Mouse (Mus musculus) intestine, embryonic 14.5 days (tissue): ENCODE results near the gene Gnpnat1. TPM values are rescaled to one million over a fixed set of nuclear protein-coding genes. Genes with fewer than 3 reads are reported as not detected.
A peak's percentile ranks its signal among the peaks of the same experiment; 100 is the strongest.

Source experiments
- ATAC-seq: fragments of 200-750 bp; cut with Nextera tagmentation; replicated peaks from 2 replicates; pipeline ENCODE4 v1.8.0; 2017; ENCODE audit warnings: low read depth, moderate number of reproducible peaks, moderate TSS enrichment, moderate library complexity; ENCODE audit not compliant: low FRiP score, low TSS enrichment
- DNase-seq: peaks from one replicate; pipeline ENCODE4 v3.0.0-alpha.2; 2018; ENCODE audit warnings: low spot score
- H3K27ac ChIP-seq: fragments of 300-500 bp; sonication (generic); 2 replicates; pipeline ENCODE4 v1.5.1; 2014; ENCODE audit warnings: low read depth, mild to moderate bottlenecking, control low read depth
- H3K27me3 ChIP-seq: fragments of 300-500 bp; sonication (generic); replicated peaks from 2 replicates; pipeline ENCODE4 v1.6.1; 2014; ENCODE audit warnings: low read length, control low read depth; ENCODE audit not compliant: control insufficient read depth, insufficient read depth
- H3K36me3 ChIP-seq: fragments of 300-500 bp; sonication (generic); 2 replicates; pipeline ENCODE4 v1.6.1; 2014; ENCODE audit warnings: low read length, control low read depth; ENCODE audit not compliant: control insufficient read depth, insufficient read depth
- H3K4me1 ChIP-seq: fragments of 300-500 bp; sonication (generic); replicated peaks from 2 replicates; pipeline ENCODE4 v1.6.1; 2014; ENCODE audit warnings: low read length, control low read depth, mixed read lengths; ENCODE audit not compliant: control insufficient read depth, insufficient read depth
- H3K4me2 ChIP-seq: fragments of 300-500 bp; sonication (generic); 2 replicates; pipeline ENCODE4 v1.6.1; 2014; ENCODE audit warnings: low read length
- H3K4me3 ChIP-seq: fragments of 300-500 bp; sonication (generic); 2 replicates; pipeline ENCODE4 v1.5.1; 2014; ENCODE audit warnings: low read depth, low read length, control low read depth, mixed read lengths
- H3K9ac ChIP-seq: fragments of 300-500 bp; sonication (generic); 2 replicates; pipeline ENCODE4 v1.6.1; 2014; ENCODE audit warnings: mild to moderate bottlenecking, low read length
- H3K9me3 ChIP-seq: fragments of 300-500 bp; sonication (generic); 2 replicates; pipeline ENCODE4 v1.6.1; 2016; ENCODE audit warnings: low read length, control low read depth; ENCODE audit not compliant: control insufficient read depth
- WGBS: fragments of 180-500 bp; shearing (Covaris S2); extraction: QIAGEN DNeasy Blood & Tissue Kit; methylation state at CpG from one replicate; pipeline ENCODE4 v1.1.7; 2014; 5-methylcytosine and 5-hydroxymethylcytosine counted together
- microRNA-seq: library from miRNA; unstranded; fragments of <30 nt; microRNA quantifications from one replicate; pipeline ENCODE4, GENCODE M21; 2016
- polyA plus RNA-seq: library from polyadenylated mRNA; unstranded; fragments of >200 nt; fragmentation: Nextera tagmentation; extraction: Ambion mirVana; gene quantifications from 2 replicates; pipeline ENCODE4 v1.2.1, GENCODE M21; 2014

The Gnpnat1 gene
- polyA plus RNA-seq, 1 experiment from 2014 or later: 66.5 TPM

DNA sequence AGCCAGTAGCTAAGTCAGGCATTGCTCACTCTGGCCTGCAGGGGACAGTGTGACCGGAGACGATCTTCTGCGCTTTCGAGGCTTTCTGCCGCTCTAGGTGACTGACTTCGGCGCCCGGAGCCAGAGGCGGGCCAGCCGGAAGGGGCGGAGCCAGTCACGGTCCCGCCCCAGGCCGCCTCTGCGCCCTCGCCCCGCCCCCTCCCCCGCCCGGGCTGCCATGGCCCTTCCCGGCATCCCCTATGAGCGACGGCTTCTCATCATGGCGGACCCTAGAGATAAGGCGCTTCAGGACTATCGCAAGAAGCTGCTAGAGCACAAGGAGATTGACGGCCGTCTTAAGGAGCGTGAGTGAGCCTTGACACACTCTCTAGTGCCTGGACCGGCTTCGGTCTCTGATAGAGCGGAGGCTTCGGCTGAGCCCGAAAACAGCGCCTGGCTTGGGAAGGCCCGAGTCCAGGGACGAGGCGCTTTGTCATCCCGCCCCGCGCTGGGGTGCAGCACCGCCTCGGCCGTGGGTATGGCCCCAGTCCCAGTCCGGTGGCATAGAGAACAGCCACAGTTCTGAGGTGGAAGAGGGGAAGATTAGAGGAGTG lies 75.0 kb downstream of the Gnpnat1 start, which contains the start of gene Psmc6:
Psmc6 (plus strand) TSS at position 200 of the 593 bp plus-strand sequence.
- DNase-seq: peak; percentile 95
- H3K4me2 ChIP-seq: peak within 1 kb of the TSS; percentile 67
- under 1% methylated on average over 43 of the region's 44 CpGs for WGBS
- H3K4me1 ChIP-seq: peaks cover 4% of the 10 kb centered on the region
- no peaks in the 10 kb centered on the region for H3K27me3 ChIP-seq
- no peaks in the 10 kb centered on the region for H3K9me3 ChIP-seq
- H3K36me3 ChIP-seq: peaks cover 33% of the 10 kb centered on the region
- peak within 1 kb of the TSS; percentile 97 for H3K4me3 ChIP-seq
- peak within 1 kb of the TSS; percentile 87 for H3K9ac ChIP-seq
- H3K27ac ChIP-seq: peak within 1 kb of the TSS; percentile 83
- peak; percentile 97 for ATAC-seq

GRCm38 (mm10) chr14:45329018-45329588 lies 75.6 kb downstream of the Gnpnat1 start:
- no peaks in the 10 kb centered on the region for H3K9me3 ChIP-seq
- H3K27me3 ChIP-seq: no peaks in the 10 kb centered on the region
- DNase-seq (no peak), ATAC-seq (peak; percentile 17)
- 14% methylated on average over 8 of the region's 8 CpGs for whole genome bisulfite sequencing
- H3K27ac ChIP-seq: no peak overlapping the region; the same call in 1 of the 2 replicates
- no peak overlapping the region for H3K9ac ChIP-seq
- peak overlapping the region; percentile 97 for H3K4me3 ChIP-seq
- H3K36me3 ChIP-seq: peaks cover 30% of the 10 kb centered on the region
- H3K4me1 ChIP-seq: peaks cover 4% of the 10 kb centered on the region
- peak overlapping the region; percentile 51 for H3K4me2 ChIP-seq

DNA sequence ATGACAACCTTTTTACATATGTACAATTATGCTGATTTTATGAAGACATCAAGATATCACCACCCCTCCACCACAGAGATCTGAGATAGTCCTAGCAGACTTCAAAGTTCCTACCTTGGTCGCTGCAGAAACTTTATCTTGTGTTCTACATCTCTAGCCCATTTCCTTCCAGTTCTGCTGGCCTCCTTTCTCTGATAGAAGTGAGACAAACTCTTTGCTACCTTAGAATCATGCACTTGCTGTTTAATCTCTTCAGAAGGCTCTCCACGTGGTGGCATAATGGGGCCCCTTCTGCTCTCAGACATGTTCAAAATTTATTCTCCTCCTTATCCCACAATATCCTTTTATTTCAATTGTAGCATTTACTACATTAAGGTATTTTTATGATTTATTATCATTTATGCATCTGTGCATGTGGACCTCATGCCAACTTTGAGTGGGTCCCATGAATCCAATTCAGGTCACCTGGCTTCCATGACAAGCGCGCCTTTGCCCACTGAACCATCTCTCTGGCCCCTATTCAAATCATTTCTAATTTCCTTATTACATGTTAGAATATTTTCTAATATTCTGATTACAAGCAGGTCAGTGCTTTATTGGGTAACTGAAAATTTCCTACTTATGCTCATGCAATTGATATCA lies 76.5 kb downstream of the Gnpnat1 start:
- H3K9me3 ChIP-seq: no peaks in the 10 kb centered on the region
- DNase-seq (no peak), ATAC-seq (no peak)
- no peak overlapping the region for H3K9ac ChIP-seq
- WGBS: 90% methylated on average over 4 of the region's 4 CpGs
- no peak overlapping the region for H3K4me2 ChIP-seq
- peaks cover 4% of the 10 kb centered on the region for H3K4me1 ChIP-seq
- no peaks in the 10 kb centered on the region for H3K27me3 ChIP-seq
- H3K36me3 ChIP-seq: peaks cover 21% of the 10 kb centered on the region
- H3K27ac ChIP-seq: no peak overlapping the region
- H3K4me3 ChIP-seq: no peak overlapping the region

Small RNA genes lying within 50 kb of the gene (microRNA-seq; reads per million reads assigned to microRNA genes)
- gene Gm25353: not detected

Other genes starting within 250 kb of the Gnpnat1 start
- gene Gpr137c, start 185.2 kb downstream of the Gnpnat1 start, polyA plus RNA-seq: 3.6 and 4.2 TPM in 2 replicates
- gene Txndc16, start 184.6 kb downstream of the Gnpnat1 start, polyA plus RNA-seq: 15.5 and 16.2 TPM in 2 replicates
- gene Ero1l, start 86.1 kb downstream of the Gnpnat1 start, polyA plus RNA-seq: 44.6 and 46.7 TPM in 2 replicates
- 142 and 169 TPM in 2 replicates for gene Psmc6, start 75.1 kb downstream of the Gnpnat1 start, polyA plus RNA-seq
- 58.9 and 61.4 TPM in 2 replicates for gene Styx, start 53.8 kb downstream of the Gnpnat1 start, polyA plus RNA-seq
- 177 and 202 TPM in 2 replicates for gene Fermt2, start 125.2 kb upstream of the Gnpnat1 start, polyA plus RNA-seq